Mouse (Mus musculus): Measurements from ENCODE around the gene Arf4.

DNA sequence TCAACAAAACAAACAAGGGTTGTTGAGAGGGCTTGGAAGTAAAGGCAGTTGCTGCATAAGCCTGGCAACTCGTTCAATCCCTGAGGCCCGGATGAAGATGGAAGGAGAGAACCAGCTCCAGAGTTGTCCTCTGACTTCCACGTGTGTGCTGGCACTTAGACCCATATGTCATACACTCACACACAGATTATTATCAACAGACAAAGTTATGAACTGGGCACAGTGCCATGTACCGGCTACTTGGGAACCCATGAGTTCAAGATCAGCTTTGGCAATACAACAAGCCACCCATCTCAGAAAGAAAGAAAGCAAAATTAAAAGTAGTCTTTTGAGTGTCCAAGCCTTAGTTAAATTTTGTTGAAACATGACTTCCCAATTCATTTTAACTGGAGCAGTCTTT, 12.6 kb upstream of the Arf4 start:
- TF ChIP-seq GATA1 (IDR thresholded peaks at IDR 0.05; ENCODE audit: low read length) = no peak
- TF ChIP-seq TAL1 (IDR thresholded peaks at IDR 0.05; ENCODE audit: low read length) = no peak
